Mouse (Mus musculus): ENCODE results near the gene Scube3.
"Not testable (repeated sequence)": the region's sequence is repeated elsewhere in the genome, so short reads cannot be mapped to it uniquely, and the experiment has no call there.

Gene Scube3

GRCm38 (mm10) chr17:28180331-28180730, 38.4 kb downstream of the Scube3 start:
- DNase-seq, result no peak

GRCm38 (mm10) chr17:28180783-28181544, 39.0 kb downstream of the Scube3 start:
- no peak for DNase-seq

DNA sequence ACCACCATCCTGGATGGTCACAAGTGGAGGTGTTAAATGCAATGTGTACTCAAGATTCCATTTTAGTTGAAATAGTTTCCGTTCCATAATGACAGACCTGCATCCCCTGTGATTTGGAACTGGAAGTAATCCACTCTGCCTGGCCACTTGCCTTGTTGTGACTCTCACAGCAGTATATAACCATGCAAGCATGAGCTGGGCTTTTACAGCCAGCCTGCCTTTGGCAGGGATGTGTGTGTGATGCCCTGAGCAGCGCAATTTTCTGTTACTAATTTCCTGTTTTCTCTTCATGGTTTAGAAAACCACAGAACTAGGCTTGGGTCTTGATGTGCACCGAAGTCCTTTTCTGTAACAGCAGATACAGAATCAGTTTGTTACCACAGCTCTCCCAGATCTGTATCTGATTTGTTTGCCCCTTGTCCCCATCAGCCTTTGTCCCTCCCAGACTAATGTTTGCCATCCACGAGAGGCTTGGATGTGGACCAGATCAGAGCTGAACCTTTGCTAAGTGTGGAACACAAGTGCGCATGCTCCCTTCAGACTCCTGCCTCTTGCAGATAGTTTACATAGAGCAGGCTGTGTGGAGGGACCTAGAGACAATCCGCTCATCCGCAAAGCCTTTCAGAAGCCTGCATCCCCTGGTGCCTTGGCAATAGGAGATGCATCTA, 43.2 kb downstream of the Scube3 start:
- DNase-seq, result peak in 1 of 2 experiments; percentile 60

- no peak for DNase-seq
Measured at GRCm38 (mm10) chr17:28188313-28188712, 46.4 kb downstream of the Scube3 start.

DNA sequence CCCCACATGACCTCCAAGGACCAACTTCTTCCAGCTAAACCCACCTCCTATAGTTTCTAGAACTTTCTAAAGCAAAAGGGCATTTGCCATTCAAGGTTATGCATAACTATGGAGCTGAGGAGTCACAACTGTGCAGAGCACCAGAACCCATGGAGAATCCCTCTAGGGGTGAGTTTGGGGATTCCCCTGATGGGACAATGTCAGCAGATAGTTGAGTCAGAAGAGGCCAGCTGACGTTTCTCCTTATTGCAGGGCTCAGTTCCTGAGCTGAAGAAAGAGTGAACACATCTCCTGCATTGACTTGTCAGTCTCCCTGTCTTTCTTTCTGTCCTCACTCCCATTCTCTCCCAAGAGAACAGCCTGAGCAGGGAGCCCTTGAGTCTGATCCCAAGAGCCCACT, 50.8 kb downstream of the Scube3 start:
- no peak for DNase-seq

DNA sequence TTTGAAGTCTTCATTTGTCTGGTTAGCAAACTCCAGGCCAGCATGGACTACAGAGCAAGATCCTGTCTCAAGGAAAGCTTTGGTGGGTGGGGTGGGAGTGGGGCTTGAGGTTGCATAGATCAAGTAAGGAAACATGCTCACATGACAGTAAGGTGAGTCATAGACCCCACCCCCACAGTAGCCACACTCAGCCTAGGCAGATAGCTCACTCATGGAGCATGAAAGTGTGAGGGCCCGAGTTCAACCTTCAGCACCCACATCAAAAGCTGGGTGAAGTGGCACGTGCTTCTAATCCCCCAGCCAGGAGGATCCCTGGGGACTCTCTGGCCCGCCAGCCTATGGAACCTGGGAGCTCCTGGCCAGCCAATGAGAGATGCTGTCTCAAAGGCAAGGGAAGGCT, 51.6 kb downstream of the Scube3 start:
- DNase-seq, result no peak

DNA sequence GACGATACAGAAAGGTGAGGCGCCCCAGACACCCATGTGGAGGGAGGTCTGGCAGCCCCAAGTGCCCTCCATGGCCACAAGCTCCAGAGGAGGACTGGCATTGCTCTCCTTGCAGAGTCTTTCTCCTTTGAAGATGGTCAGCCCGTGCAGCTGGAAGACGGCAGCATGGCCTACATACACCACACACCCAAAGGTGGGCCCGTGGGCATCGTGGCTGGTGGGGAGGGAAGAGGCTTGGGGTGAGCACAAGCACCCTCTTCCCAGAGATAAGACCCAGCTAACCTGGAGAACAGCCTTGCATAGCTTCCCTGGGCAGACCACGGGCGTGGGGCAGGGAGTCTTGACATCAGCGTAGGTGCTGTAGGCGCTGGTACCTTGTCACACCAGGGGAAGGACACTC, 53.1 kb downstream of the Scube3 start:
- DNase-seq, result no peak

GRCm38 (mm10) chr17:28197646-28198045, 55.7 kb downstream of the Scube3 start:
- no peak for DNase-seq

DNA sequence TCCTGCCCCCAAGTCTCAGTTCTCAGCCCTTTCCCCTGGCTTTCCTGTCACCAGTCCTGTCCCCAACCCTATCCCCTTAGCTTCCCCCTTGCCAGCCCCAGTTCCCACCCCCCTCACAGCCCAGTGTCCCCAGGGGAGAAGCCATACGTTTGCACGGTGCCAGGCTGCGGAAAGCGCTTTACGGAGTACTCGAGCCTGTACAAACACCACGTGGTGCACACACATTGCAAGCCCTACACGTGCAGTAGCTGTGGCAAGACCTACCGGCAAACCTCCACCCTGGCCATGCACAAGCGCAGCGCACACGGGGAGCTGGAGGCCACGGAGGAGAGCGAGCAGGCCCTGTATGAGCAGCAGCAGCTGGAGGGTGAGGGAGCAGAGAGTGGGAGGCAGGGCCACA, 60.0 kb downstream of the Scube3 start:
- DNase-seq, result no peak

DNA sequence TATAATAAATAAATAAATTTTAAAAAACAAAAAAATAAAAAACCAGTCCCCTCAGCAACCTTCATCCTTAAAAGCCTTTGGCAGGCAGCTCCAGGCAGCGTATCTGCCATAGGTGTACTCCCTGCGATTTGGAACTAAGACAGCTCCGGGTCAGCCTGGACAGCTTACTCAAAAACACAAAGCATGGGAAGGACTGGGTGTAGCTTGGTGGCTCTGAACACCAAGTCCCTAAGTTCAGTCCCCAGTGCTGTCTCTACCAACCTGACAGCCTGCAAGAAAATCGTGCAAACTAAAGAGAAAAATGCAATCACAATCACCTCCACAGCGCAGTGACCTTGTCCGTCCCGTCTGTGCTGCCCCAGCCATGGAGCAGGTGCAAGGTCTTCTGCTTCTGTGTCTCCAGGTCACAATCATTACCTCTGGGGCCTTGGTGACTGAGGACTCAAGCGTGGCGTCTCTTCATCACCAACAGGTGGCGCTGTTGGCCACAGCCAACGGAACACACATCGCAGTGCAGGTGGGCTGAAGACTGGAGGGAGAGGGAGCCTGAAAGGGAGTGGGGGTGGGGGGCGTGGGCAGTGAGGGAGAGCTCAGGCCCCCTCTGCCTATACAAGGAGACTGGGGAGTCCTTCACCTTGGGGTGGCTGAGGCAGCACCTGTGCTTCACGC, 62.2 kb downstream of the Scube3 start:
- DNase-seq, result peak; percentile 62 to 75

- no peak for DNase-seq
Measured at GRCm38 (mm10) chr17:28205443-28205842, 63.5 kb downstream of the Scube3 start.

GRCm38 (mm10) chr17:28207092-28207491, 65.2 kb downstream of the Scube3 start:
- DNase-seq, result no peak

DNA sequence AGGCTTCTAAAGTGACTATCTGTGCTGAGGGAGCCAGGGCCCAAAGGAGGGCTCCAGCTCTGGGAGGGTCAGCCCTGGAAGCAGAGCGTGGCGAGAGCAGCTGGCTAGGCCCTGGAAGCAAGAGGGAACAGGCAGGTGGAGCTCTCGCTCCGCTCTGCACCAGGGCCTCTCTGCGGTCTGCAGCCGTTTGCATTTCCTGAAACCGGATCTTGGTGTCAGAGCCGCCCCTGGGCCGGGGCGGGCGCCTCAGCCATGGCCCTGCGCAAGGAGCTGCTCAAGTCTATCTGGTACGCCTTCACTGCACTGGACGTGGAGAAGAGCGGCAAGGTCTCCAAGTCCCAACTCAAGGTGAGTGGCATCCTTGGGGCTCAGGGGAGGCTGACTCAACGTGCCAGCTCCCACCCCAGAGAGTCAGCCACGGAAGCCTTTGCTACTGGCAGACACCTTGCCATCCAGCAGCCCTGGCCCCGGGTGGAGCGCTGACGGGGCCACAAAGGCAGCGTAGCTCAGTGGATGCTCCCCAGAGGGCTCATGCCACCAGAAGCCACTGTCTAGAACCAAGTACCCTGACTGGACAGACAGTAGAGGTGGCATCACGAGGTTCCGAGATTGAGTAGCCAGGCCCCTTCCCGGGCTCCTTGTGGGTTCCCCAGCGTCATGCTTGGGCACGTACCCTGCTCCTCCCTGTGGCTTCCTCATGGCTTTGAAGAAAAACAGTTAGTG, 65.8 kb downstream of the Scube3 start, which contains the start of gene Def6:
TSS of gene Def6 (plus strand) at position 188 of the 723 bp plus-strand sequence.
- DNase-seq, result peak; percentile 58 to 66

- DNase-seq, result no peak
Measured at GRCm38 (mm10) chr17:28208314-28208612, 66.3 kb downstream of the Scube3 start.

DNA sequence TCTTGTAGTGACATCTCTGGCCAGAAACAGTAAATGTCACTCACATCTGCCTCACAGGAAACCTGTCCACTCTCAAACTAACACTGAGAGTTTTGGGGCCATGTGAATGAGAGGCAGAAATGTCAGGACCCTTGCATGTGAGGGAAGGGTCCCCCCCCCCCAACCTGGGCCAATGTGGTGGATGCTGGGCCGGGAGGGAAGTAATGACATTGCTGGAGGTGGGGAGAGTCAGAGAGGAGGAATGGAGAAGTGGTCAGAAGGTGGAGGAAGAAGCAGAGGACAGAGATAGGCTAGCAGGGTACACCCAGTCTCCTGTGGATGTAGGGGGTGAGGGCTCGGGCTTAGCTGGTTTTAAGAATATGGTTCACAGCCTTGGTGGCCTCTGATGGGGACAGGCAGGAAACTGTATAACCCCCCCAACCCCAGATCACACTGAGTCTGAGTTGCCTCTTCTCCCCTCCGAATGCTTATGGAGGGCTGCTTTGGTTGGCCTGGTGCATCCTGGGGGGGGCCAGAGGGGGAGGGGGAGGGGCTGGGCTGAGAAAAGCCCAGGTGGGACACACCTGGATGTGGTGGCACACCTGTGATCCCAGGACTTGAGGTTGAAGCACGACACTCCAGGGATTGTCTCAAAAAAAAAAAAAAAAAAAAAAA, 67.6 kb downstream of the Scube3 start:
- DNase-seq, result no peak

GRCm38 (mm10) chr17:28211921-28212341, 70.0 kb downstream of the Scube3 start:
- no peak for DNase-seq

GRCm38 (mm10) chr17:28212391-28212790, 70.5 kb downstream of the Scube3 start:
- DNase-seq, result no peak

GRCm38 (mm10) chr17:28213236-28213635, 71.3 kb downstream of the Scube3 start:
- DNase-seq, result no peak

GRCm38 (mm10) chr17:28216791-28217190, 74.8 kb downstream of the Scube3 start:
- no peak for DNase-seq

DNA sequence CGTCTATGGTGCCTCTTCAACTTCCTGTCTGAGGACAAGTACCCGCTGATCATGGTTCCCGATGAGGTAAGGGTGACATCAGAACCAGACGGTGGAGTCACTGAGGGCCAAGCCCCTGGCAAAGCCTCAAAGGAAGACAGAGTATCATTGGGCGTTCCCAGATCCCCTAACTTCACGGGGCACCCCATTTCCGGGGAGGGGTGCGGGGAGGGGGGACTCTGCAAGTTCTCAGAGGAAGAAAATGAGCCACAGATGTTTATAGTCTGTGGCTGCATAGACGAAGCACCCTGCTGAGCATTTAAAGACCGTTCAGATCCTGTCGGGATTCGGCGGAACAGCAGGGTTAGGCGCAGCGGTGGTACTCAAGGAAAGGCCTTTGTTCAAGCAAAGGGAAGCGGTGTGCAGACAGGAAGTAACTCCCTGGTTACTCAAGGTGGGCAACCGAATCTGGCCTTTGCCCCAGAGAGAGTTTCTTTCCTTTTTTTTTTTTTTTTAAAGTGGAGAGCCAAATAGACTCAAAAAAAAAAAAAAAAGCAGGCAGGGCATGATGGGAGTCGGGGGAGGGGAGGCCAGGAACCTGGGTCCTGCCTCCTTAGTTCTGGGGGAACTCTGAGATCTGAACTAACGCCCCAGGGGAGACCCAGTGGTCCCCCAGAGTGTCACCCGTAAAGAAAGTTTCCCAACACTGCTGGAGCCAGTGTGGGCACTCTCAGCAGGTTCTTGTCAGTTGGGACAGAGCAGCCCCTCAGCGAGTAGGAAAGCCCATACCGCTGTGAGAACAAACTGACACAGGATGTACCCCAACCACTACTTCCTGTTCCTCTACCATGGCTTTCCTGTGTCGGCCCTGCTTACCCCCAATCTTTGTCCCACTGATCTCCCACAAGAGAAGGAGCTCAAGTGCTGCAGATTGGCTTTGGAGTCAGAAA, 76.0 kb downstream of the Scube3 start:
- DNase-seq, result no peak

DNA sequence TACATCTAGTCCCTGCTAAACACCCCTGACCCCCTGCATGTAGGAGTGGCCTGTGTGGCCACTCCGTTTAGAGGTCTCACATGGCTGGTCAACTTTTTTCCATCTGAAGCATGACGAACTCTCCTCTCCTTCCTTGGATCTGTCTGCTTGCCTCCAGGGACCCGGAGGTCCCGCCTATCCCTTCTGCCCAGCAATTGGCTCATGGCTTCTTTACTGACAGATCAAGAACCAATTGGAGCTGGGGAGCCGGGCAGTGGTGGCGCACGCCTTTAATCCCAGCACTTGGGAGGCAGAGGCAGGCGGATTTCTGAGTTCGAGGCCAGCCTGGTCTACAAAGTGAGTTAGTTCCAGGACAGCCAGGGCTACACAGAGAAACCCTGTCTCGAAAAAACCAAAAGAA, 80.5 kb downstream of the Scube3 start:
- DNase-seq, result not testable (repeated sequence)
